In genomic region chr13:101547365-101547764, GRCm38 (mm10) we compare ENCODE assay signal across 21 mouse cellular contexts.
A peak's percentile ranks its signal among the peaks of the same experiment; 100 is the strongest.
DNase-seq lines count a peak whose midpoint lies in the region; ATAC-seq and TF ChIP-seq lines count a peak whose summit lies in the region.
"Had no signal": no experiment of that assay in that cellular context is flagged by ENCODE, and none has a peak within 500 bp of the region (broad histone marks: within the 10 kb centered on the region; RNA-seq: fewer than 3 reads in every experiment).

No protein-coding gene starts in this region.

- H3K9ac ChIP-seq in liver, embryonic 12.5 days, result peak overlapping the region; percentile 51
- H3K9ac ChIP-seq: forebrain, postnatal 0 days; hindbrain, embryonic 12.5 days; limb, embryonic 13.5 days; lung, embryonic 15.5 days had no signal

- no peaks in the 10 kb centered on the region for H3K27me3 ChIP-seq in megakaryocyte, embryonic 14.5 days (replicated peaks)
- H3K27me3 ChIP-seq in liver, embryonic 12.5 days (replicated peaks), result 0 out of 2 replicates have a peak, but pooled peaks cover 4% of the 10 kb centered on the region
- H3K27me3 ChIP-seq: hindbrain, embryonic 12.5 days; lung, embryonic 15.5 days had no signal

- H3K4me3 ChIP-seq in megakaryocyte, embryonic 14.5 days (replicated peaks), result peak overlapping the region; percentile 84
- peak overlapping the region; percentile 27 for H3K4me3 ChIP-seq in bone marrow, adult 2 months (replicated peaks; ENCODE audit: control insufficient read depth, low read depth, low read length)
- peak overlapping the region; percentile 14; the same call in 1 of the 2 replicates for H3K4me3 ChIP-seq in liver, embryonic 12.5 days
- no peak overlapping the region for H3K4me3 ChIP-seq in macrophage (ENCODE audit: inconsistent target)
- H3K4me3 ChIP-seq: hindbrain, embryonic 12.5 days; limb, embryonic 13.5 days; lung, embryonic 15.5 days had no signal

- peaks cover 12% of the 10 kb centered on the region for H3K36me3 ChIP-seq in megakaryocyte, embryonic 14.5 days (replicated peaks; ENCODE audit: low read length)
- no peaks in the 10 kb centered on the region for H3K36me3 ChIP-seq in liver, embryonic 12.5 days
- no peaks in the 10 kb centered on the region for H3K36me3 ChIP-seq in macrophage (ENCODE audit: inconsistent target)
- H3K36me3 ChIP-seq: hindbrain, embryonic 12.5 days; limb, embryonic 13.5 days; lung, embryonic 15.5 days had no signal

- no peak for TF ChIP-seq POLR2A in bone marrow, adult 2 months (IDR thresholded peaks at IDR 0.05; ENCODE audit: borderline replicate concordance, control insufficient read depth, low read depth, low read length)

- no peak for ATAC-seq in megakaryocyte, adult 5-6 weeks (ENCODE audit: poor library complexity, severe bottlenecking)
- ATAC-seq in liver, embryonic 12.5 days, result no peak

- H3K9me3 ChIP-seq in megakaryocyte, embryonic 14.5 days, result no peaks in the 10 kb centered on the region
- H3K9me3 ChIP-seq in liver, embryonic 12.5 days (replicated peaks), result no peaks in the 10 kb centered on the region
- H3K9me3 ChIP-seq: hindbrain, embryonic 12.5 days; limb, embryonic 13.5 days; lung, embryonic 15.5 days had no signal

- WGBS in bone marrow, adult 2 months, result 67% methylated on average over 2 of the region's 2 CpGs
- WGBS in liver, embryonic 12.5 days (ENCODE audit: insufficient replicate concordance), result 42% methylated on average over 2 of the region's 2 CpGs
- WGBS in macrophage (ENCODE audit: missing documents), result 94% methylated on average over 2 of the region's 2 CpGs

- peaks cover 97% of the 10 kb centered on the region for H3K4me1 ChIP-seq in megakaryocyte, embryonic 14.5 days
- H3K4me1 ChIP-seq in bone marrow, adult 2 months (ENCODE audit: control insufficient read depth, insufficient read depth, low read length), result peaks cover 9% of the 10 kb centered on the region
- H3K4me1 ChIP-seq in liver, embryonic 12.5 days, result peaks cover 91% of the 10 kb centered on the region
- H3K4me1 ChIP-seq: lung, embryonic 15.5 days had no signal

- TF ChIP-seq CTCF in bone marrow, adult 2 months (IDR thresholded peaks at IDR 0.05; ENCODE audit: control insufficient read depth, insufficient read depth, low read length), result no peak

- DNase-seq in neural tube, embryonic 10.5 days (ENCODE audit: extremely low spot score, low spot score), result no peak
- DNase-seq in urinary bladder, postnatal 4 days (ENCODE audit: low spot score in 2 of 2), result no peak
- no peak for DNase-seq in frontal cortex, postnatal 14 days (ENCODE audit: low spot score in 2 of 2)
- DNase-seq: adrenal gland, adult 8-10 months; cerebellum, adult 9-10 months; forebrain, postnatal 0 days; gastrocnemius, postnatal 36 days; heart, postnatal 10 days; kidney, adult 18-20 months; kidney, postnatal 4 days; layer of hippocampus, adult 9-11 months; lung, postnatal 4 days had no signal

- no peaks in the 10 kb centered on the region for H3K79me2 ChIP-seq in macrophage (ENCODE audit: inconsistent target)

- H3K27ac ChIP-seq in bone marrow, adult 2 months (ENCODE audit: control insufficient read depth, insufficient read depth, low read depth, low read length, poor library complexity), result peak overlapping the region; percentile 79
- H3K27ac ChIP-seq in liver, embryonic 12.5 days, result peak overlapping the region; percentile 98
- H3K27ac ChIP-seq in macrophage, result peak overlapping the region; percentile 28; the same call in 1 of the 2 replicates
- H3K27ac ChIP-seq: hindbrain, embryonic 12.5 days; limb, embryonic 13.5 days; lung, embryonic 15.5 days had no signal

- peak overlapping the region; percentile 66 for H3K4me2 ChIP-seq in liver, embryonic 12.5 days
- H3K4me2 ChIP-seq: hindbrain, embryonic 12.5 days; limb, embryonic 13.5 days; lung, embryonic 15.5 days; midbrain, embryonic 11.5 days had no signal

Comparison
In these comparisons a context has a peak if more than half of its experiments do, and no peak if none do; other contexts are left out.
1. H3K27ac ChIP-seq: peak in every context shown above with its lines; median percentile 98 in liver, embryonic 12.5 days; 79 in bone marrow, adult 2 months; 28 in macrophage.